In the genomic region with DNA sequence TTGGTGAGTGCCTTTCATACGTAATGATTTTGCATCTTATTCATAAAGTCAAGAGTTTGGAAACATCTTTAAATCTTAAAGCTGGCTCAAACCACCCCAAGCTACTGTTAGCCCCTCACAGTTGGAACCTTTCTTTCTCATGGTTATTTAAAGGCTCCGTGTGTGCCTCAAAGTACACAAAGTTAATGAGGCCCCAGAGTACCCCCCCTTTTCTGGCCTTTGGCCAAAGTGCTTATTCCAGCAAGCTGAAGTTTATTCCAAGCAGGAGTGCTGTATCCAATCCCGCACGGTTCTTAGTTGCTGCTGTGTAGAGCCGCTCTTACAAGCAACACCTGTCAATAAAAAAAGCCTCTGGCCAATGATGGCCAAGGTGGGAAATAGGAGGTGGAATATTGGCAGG, we compare ENCODE assay signal across 26 mouse cellular contexts. TPM values are rescaled to one million over a fixed set of nuclear protein-coding genes. Genes with fewer than 3 reads are reported as not detected.
DNase-seq lines count a peak whose midpoint lies in the region; ATAC-seq and TF ChIP-seq lines count a peak whose summit lies in the region.
"Had no signal": no experiment of that assay in that cellular context is flagged by ENCODE, and none has a peak within 500 bp of the region (broad histone marks: within the 10 kb centered on the region; RNA-seq: fewer than 3 reads in every experiment).

No protein-coding gene starts in this region.

- H3K9me3 ChIP-seq in kidney, embryonic 14.5 days (ENCODE audit: control insufficient read depth, low read length): no peaks in the 10 kb centered on the region
- H3K9me3 ChIP-seq in midbrain, embryonic 14.5 days (ENCODE audit: control insufficient read depth, low read length): no peaks in the 10 kb centered on the region
- H3K9me3 ChIP-seq in midbrain, postnatal 0 days (ENCODE audit: low read length): no peaks in the 10 kb centered on the region
- H3K9me3 ChIP-seq in embryonic facial prominence, embryonic 10.5 days: peaks cover 4% of the 10 kb centered on the region; the same call in 1 of the 2 replicates
- H3K9me3 ChIP-seq: forebrain, embryonic 13.5 days; heart, embryonic 10.5 days; heart, embryonic 15.5 days; limb, embryonic 15.5 days; liver, embryonic 13.5 days; neural tube, embryonic 13.5 days had no signal

- no peak for ATAC-seq in kidney, embryonic 14.5 days (ENCODE audit: low FRiP score, low TSS enrichment)
- no peak for ATAC-seq in midbrain, embryonic 14.5 days (ENCODE audit: low FRiP score, low TSS enrichment)
- no peak for ATAC-seq in midbrain, postnatal 0 days (ENCODE audit: low FRiP score)
- ATAC-seq: forebrain, embryonic 13.5 days; hindbrain, embryonic 16.5 days; Patski had no signal

- WGBS in kidney, embryonic 14.5 days: 57% methylated on average over 5 of the region's 5 CpGs
- 64% methylated on average over 5 of the region's 5 CpGs for WGBS in midbrain, embryonic 14.5 days
- WGBS in midbrain, postnatal 0 days: 50% methylated on average over 5 of the region's 5 CpGs
- 72% methylated on average over 5 of the region's 5 CpGs for WGBS in embryonic facial prominence, embryonic 10.5 days

- TF ChIP-seq CTCF in midbrain, postnatal 0 days (IDR thresholded peaks at IDR 0.05): no peak

- DNase-seq in kidney, adult 11 months: peak; percentile 60
- DNase-seq in midbrain, embryonic 14.5 days: peak; percentile 35
- no peak for DNase-seq in midbrain, postnatal 0 days (ENCODE audit: low spot score)
- DNase-seq in kidney, postnatal 14 days: peak; percentile 74
- DNase-seq in spleen, postnatal 10 days (ENCODE audit: low spot score in 2 of 2): no peak
- DNase-seq in embryonic facial prominence, embryonic 10.5 days (ENCODE audit: low spot score): no peak
- DNase-seq: adrenal gland, postnatal 10 days; cerebellum, adult 18-20 months; cerebellum, postnatal 10 days; gastrocnemius, postnatal 25 days; heart, adult 11 months; liver, embryonic 13.5 days; lung, postnatal 14 days had no signal

- no peak overlapping the region; the same call in 1 of the 2 replicates for H3K9ac ChIP-seq in kidney, embryonic 14.5 days (ENCODE audit: low read depth, low read length)
- no peak overlapping the region for H3K9ac ChIP-seq in midbrain, embryonic 14.5 days (replicated peaks; ENCODE audit: low read length)
- H3K9ac ChIP-seq in midbrain, postnatal 0 days (replicated peaks; ENCODE audit: low read length, poor library complexity, severe bottlenecking): no peak overlapping the region
- H3K9ac ChIP-seq: forebrain, embryonic 13.5 days; heart, embryonic 15.5 days; limb, embryonic 15.5 days; liver, embryonic 13.5 days; neural tube, embryonic 13.5 days had no signal

- H3K27ac ChIP-seq in kidney, embryonic 14.5 days (ENCODE audit: low read depth, low read length): no peak overlapping the region
- H3K27ac ChIP-seq in midbrain, embryonic 14.5 days (replicated peaks; ENCODE audit: low read depth, low read length): no peak overlapping the region
- no peak overlapping the region for H3K27ac ChIP-seq in midbrain, postnatal 0 days (ENCODE audit: low read depth, low read length)
- H3K27ac ChIP-seq in embryonic facial prominence, embryonic 10.5 days (replicated peaks): no peak overlapping the region
- H3K27ac ChIP-seq: forebrain, embryonic 13.5 days; heart, embryonic 10.5 days; heart, embryonic 15.5 days; limb, embryonic 15.5 days; liver, embryonic 13.5 days; neural tube, embryonic 13.5 days had no signal

- no peaks in the 10 kb centered on the region for H3K4me1 ChIP-seq in kidney, embryonic 14.5 days (ENCODE audit: control insufficient read depth, insufficient read depth, low read length)
- H3K4me1 ChIP-seq in midbrain, embryonic 14.5 days (ENCODE audit: control insufficient read depth, insufficient read depth, low read length): no peaks in the 10 kb centered on the region
- H3K4me1 ChIP-seq in midbrain, postnatal 0 days (ENCODE audit: insufficient read depth, low read length): no peaks in the 10 kb centered on the region
- H3K4me1 ChIP-seq in embryonic facial prominence, embryonic 10.5 days: peaks cover 3% of the 10 kb centered on the region; the same call in 1 of the 2 replicates

- H3K4me2 ChIP-seq in kidney, embryonic 14.5 days (replicated peaks; ENCODE audit: low read depth, low read length): no peak overlapping the region
- no peak overlapping the region for H3K4me2 ChIP-seq in midbrain, embryonic 14.5 days (ENCODE audit: low read length)
- no peak overlapping the region for H3K4me2 ChIP-seq in midbrain, postnatal 0 days (ENCODE audit: low read depth, low read length, poor library complexity, severe bottlenecking)
- H3K4me2 ChIP-seq: forebrain, embryonic 13.5 days; heart, embryonic 15.5 days; limb, embryonic 15.5 days; liver, embryonic 13.5 days; midbrain, embryonic 11.5 days; neural tube, embryonic 13.5 days had no signal

- H3K4me3 ChIP-seq in kidney, embryonic 14.5 days (ENCODE audit: low read length): no peak overlapping the region
- no peak overlapping the region for H3K4me3 ChIP-seq in midbrain, embryonic 14.5 days (replicated peaks; ENCODE audit: low read depth, low read length)
- no peak overlapping the region for H3K4me3 ChIP-seq in midbrain, postnatal 0 days (ENCODE audit: low read depth, low read length)
- H3K4me3 ChIP-seq in embryonic facial prominence, embryonic 10.5 days: no peak overlapping the region
- H3K4me3 ChIP-seq: forebrain, embryonic 13.5 days; heart, embryonic 10.5 days; heart, embryonic 15.5 days; limb, embryonic 15.5 days; liver, embryonic 13.5 days; neural tube, embryonic 13.5 days had no signal

- H3K36me3 ChIP-seq in kidney, embryonic 14.5 days (ENCODE audit: control insufficient read depth, insufficient read depth, low read length): no peaks in the 10 kb centered on the region
- no peaks in the 10 kb centered on the region for H3K36me3 ChIP-seq in midbrain, embryonic 14.5 days (ENCODE audit: control insufficient read depth, insufficient read depth, low read length)
- no peaks in the 10 kb centered on the region for H3K36me3 ChIP-seq in midbrain, postnatal 0 days (ENCODE audit: insufficient read depth, low read length)
- H3K36me3 ChIP-seq in embryonic facial prominence, embryonic 10.5 days (replicated peaks): no peaks in the 10 kb centered on the region
- H3K36me3 ChIP-seq: heart, embryonic 10.5 days; heart, embryonic 15.5 days; limb, embryonic 15.5 days; liver, embryonic 13.5 days; neural tube, embryonic 13.5 days had no signal

- no peaks in the 10 kb centered on the region for H3K27me3 ChIP-seq in kidney, embryonic 14.5 days (ENCODE audit: control insufficient read depth, insufficient read depth, low read length)
- H3K27me3 ChIP-seq in midbrain, embryonic 14.5 days (ENCODE audit: control insufficient read depth, insufficient read depth, low read length): no peaks in the 10 kb centered on the region
- no peaks in the 10 kb centered on the region for H3K27me3 ChIP-seq in midbrain, postnatal 0 days (ENCODE audit: insufficient read depth, low read length)
- H3K27me3 ChIP-seq in embryonic facial prominence, embryonic 10.5 days (replicated peaks; ENCODE audit: low read depth, poor library complexity, severe bottlenecking): peaks cover 8% of the 10 kb centered on the region; the same call in 1 of the 2 replicates
- H3K27me3 ChIP-seq: forebrain, embryonic 13.5 days; heart, embryonic 15.5 days; limb, embryonic 15.5 days; Patski had no signal

RNA-seq across cellular contexts. Expression of a gene that starts 7.4 kb away (rescaled TPM):
- polyA plus RNA-seq in kidney, embryonic 14.5 days (2014; fragmentation: Nextera tagmentation; extraction: Ambion mirVana): 0.51 and 0.76 TPM in 2 replicates
- polyA plus RNA-seq in midbrain, embryonic 14.5 days (2014; fragmentation: Nextera tagmentation; extraction: Ambion mirVana): not detected in 2 replicates
- not detected in 2 replicates for total RNA-seq in midbrain, postnatal 0 days (2014; rRNA removed)
- polyA plus RNA-seq in midbrain, postnatal 0 days (2015; fragmentation: Nextera tagmentation; extraction: Ambion mirVana): 0.23 TPM in 1 of 2 replicates, not detected in the other
- polyA plus RNA-seq in embryonic facial prominence, embryonic 10.5 days (2016; fragmentation: Nextera tagmentation; extraction: Ambion mirVana): 0.31 and 0.69 TPM in 2 replicates
- total RNA-seq: gastrocnemius, adult 18-20 months; gastrocnemius, postnatal 25 days; heart, postnatal 25 days had no signal
- polyA plus RNA-seq: forebrain, embryonic 13.5 days; Patski had no signal

RNA-seq across cellular contexts. Expression of a gene that starts 19.8 kb away (rescaled TPM):
- 16.1 and 19.3 TPM in 2 replicates for polyA plus RNA-seq in kidney, embryonic 14.5 days (2014; fragmentation: Nextera tagmentation; extraction: Ambion mirVana)
- 16.7 and 20.4 TPM in 2 replicates for polyA plus RNA-seq in midbrain, embryonic 14.5 days (2014; fragmentation: Nextera tagmentation; extraction: Ambion mirVana)
- 23.8 and 39.0 TPM in 2 replicates for total RNA-seq in midbrain, postnatal 0 days (2014; rRNA removed)
- 24.8 and 26.1 TPM in 2 replicates for polyA plus RNA-seq in midbrain, postnatal 0 days (2015; fragmentation: Nextera tagmentation; extraction: Ambion mirVana)
- polyA plus RNA-seq in embryonic facial prominence, embryonic 10.5 days (2016; fragmentation: Nextera tagmentation; extraction: Ambion mirVana): 4.2 and 4.8 TPM in 2 replicates

RNA-seq across cellular contexts. Expression of a gene that starts 22.9 kb away (rescaled TPM):
- polyA plus RNA-seq in kidney, embryonic 14.5 days (2014; fragmentation: Nextera tagmentation; extraction: Ambion mirVana): 153 and 178 TPM in 2 replicates
- polyA plus RNA-seq in midbrain, embryonic 14.5 days (2014; fragmentation: Nextera tagmentation; extraction: Ambion mirVana): 160 and 171 TPM in 2 replicates
- 219 and 233 TPM in 2 replicates for total RNA-seq in midbrain, postnatal 0 days (2014; rRNA removed)
- 107 and 124 TPM in 2 replicates for polyA plus RNA-seq in midbrain, postnatal 0 days (2015; fragmentation: Nextera tagmentation; extraction: Ambion mirVana)
- 141 and 144 TPM in 2 replicates for polyA plus RNA-seq in embryonic facial prominence, embryonic 10.5 days (2016; fragmentation: Nextera tagmentation; extraction: Ambion mirVana)

RNA-seq across cellular contexts. Expression of a gene that starts 43.6 kb away (rescaled TPM):
- 18.5 and 21.9 TPM in 2 replicates for polyA plus RNA-seq in kidney, embryonic 14.5 days (2014; fragmentation: Nextera tagmentation; extraction: Ambion mirVana)
- 0.15 and 0.18 TPM in 2 replicates for polyA plus RNA-seq in midbrain, embryonic 14.5 days (2014; fragmentation: Nextera tagmentation; extraction: Ambion mirVana)
- total RNA-seq in midbrain, postnatal 0 days (2014; rRNA removed): 0.16 and 0.47 TPM in 2 replicates
- polyA plus RNA-seq in midbrain, postnatal 0 days (2015; fragmentation: Nextera tagmentation; extraction: Ambion mirVana): 1.4 and 1.6 TPM in 2 replicates
- polyA plus RNA-seq in embryonic facial prominence, embryonic 10.5 days (2016; fragmentation: Nextera tagmentation; extraction: Ambion mirVana): 0.17 and 0.28 TPM in 2 replicates
- polyA plus RNA-seq: forebrain, embryonic 13.5 days; hindbrain, embryonic 11.5 days; midbrain, embryonic 11.5 days; neural tube, embryonic 13.5 days had no signal

RNA-seq across cellular contexts. Expression of a gene that starts 53.3 kb away (rescaled TPM):
- polyA plus RNA-seq in kidney, embryonic 14.5 days (2014; fragmentation: Nextera tagmentation; extraction: Ambion mirVana): 4.1 and 4.2 TPM in 2 replicates
- polyA plus RNA-seq in midbrain, embryonic 14.5 days (2014; fragmentation: Nextera tagmentation; extraction: Ambion mirVana): 0.38 and 0.91 TPM in 2 replicates
- 0.47 and 4.7 TPM in 2 replicates for total RNA-seq in midbrain, postnatal 0 days (2014; rRNA removed)
- 1.6 and 2.3 TPM in 2 replicates for polyA plus RNA-seq in midbrain, postnatal 0 days (2015; fragmentation: Nextera tagmentation; extraction: Ambion mirVana)
- polyA plus RNA-seq in embryonic facial prominence, embryonic 10.5 days (2016; fragmentation: Nextera tagmentation; extraction: Ambion mirVana): 0.52 and 0.55 TPM in 2 replicates
- total RNA-seq: MEL had no signal
- polyA plus RNA-seq: forebrain, embryonic 13.5 days; neural tube, embryonic 13.5 days had no signal

Comparison
In these comparisons a context has a peak if more than half of its experiments do, and no peak if none do; other contexts are left out.
1. DNase-seq: peak in kidney, adult 11 months (single experiment), midbrain, embryonic 14.5 days (single experiment) and kidney, postnatal 14 days (single experiment); none in midbrain, postnatal 0 days (single experiment), spleen, postnatal 10 days (0 of 2) and embryonic facial prominence, embryonic 10.5 days (single experiment).